21 mouse cellular contexts compared by ENCODE assay signal in genomic region chr10:90835195-90835594, GRCm38 (mm10).
DNase-seq lines count a peak whose midpoint lies in the region; TF ChIP-seq lines count a peak whose summit lies in the region.
"Had no signal": no experiment of that assay in that cellular context is flagged by ENCODE, and none has a peak within 500 bp of the region (broad histone marks: within the 10 kb centered on the region; RNA-seq: fewer than 3 reads in every experiment).

No protein-coding gene starts in this region.

- peak overlapping the region; percentile 0; the same call in 1 of the 2 replicates for H3K27ac ChIP-seq in layer of hippocampus, adult 2 months
- H3K27ac ChIP-seq: embryonic facial prominence, embryonic 10.5 days; embryonic facial prominence, embryonic 12.5 days; forebrain, embryonic 13.5 days; forebrain, embryonic 15.5 days had no signal

- no peak overlapping the region for H3K4me3 ChIP-seq in layer of hippocampus, adult 2 months
- H3K4me3 ChIP-seq: embryonic facial prominence, embryonic 10.5 days; embryonic facial prominence, embryonic 12.5 days; forebrain, embryonic 13.5 days; forebrain, embryonic 15.5 days had no signal

- no peak for TF ChIP-seq CTCF in layer of hippocampus, adult 2 months (conservative IDR thresholded peaks at IDR 0.05)

- DNase-seq in heart, adult 11 months, result peak; percentile 28
- DNase-seq in heart, adult 18-20 months, result no peak
- DNase-seq in layer of hippocampus, adult 2 months (ENCODE audit: low spot score in 2 of 2), result no peak
- no peak for DNase-seq in layer of hippocampus, adult 18-20 months (ENCODE audit: low spot score in 2 of 2)
- DNase-seq in brain, adult 2 months (ENCODE audit: low read depth, low spot score), result peak; percentile 84
- DNase-seq in left cerebral cortex, postnatal 10 days (ENCODE audit: extremely low spot score in 1 of 2, low spot score in 2 of 2), result no peak
- DNase-seq: adrenal gland, adult 8-10 months; adrenal gland, postnatal 14 days; adrenal gland, postnatal 36 days; B cell, adult 2 months; cerebellum, adult 11 months; cerebellum, adult 18-20 months; cerebellum, adult 8-10 months; cerebellum, adult 9-11 months; cerebellum, postnatal 14 days; cerebellum, postnatal 36 days; forebrain, postnatal 0 days had no signal

- intact Hi-C loops in left cerebral cortex, postnatal 10 days (cut with DNase I), result no loop called here

Comparison
In these comparisons a context has a peak if more than half of its experiments do, and no peak if none do; other contexts are left out.
1. DNase-seq: peak in heart, adult 11 months (single experiment) and brain, adult 2 months (single experiment); none in heart, adult 18-20 months (0 of 2), layer of hippocampus, adult 2 months (0 of 2), layer of hippocampus, adult 18-20 months (0 of 2) and left cerebral cortex, postnatal 10 days (0 of 2).